Mouse (Mus musculus): ENCODE measurements around the gene Tgm4. TPM values are rescaled to one million over a fixed set of nuclear protein-coding genes. Genes with fewer than 3 reads are reported as not detected.

The Tgm4 gene
- total and polyA plus RNA-seq, 3 experiments, result 0.33 TPM; not detected in 2

DNA sequence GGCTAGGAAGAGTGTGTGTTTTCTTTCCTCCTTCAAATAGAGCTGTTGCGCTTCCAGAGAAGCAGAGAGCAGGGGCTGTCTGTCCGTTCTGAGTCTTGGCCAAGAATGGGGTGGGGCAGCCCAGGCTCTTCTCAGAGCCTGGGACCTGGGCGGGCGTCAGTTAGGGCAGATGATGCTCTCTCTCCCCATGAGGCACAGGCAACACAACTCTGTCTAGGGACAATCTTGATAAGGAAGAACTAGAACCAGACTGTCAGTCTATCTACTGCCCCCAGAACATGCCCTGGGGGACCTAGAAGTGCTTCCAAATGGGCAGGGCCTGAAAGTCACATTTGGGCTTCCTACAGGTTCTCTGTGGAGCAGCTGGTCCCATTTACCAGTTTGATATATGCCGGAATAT lies 44.6 kb downstream of the Tgm4 start:
- no peak for ATAC-seq (ENCODE audit: extremely low read depth, insufficient number of reproducible peaks, low FRiP score, poor library complexity, severe bottlenecking)
- Histone ChIP-seq H3K36me3 (replicated peaks) (peaks cover 98% of the 10 kb centered on the region), H3K27me3 (ENCODE audit: insufficient read depth, low read length) (no peaks in the 10 kb centered on the region), H3K4me1 (ENCODE audit: insufficient read depth, low read depth, low read length) (peaks cover 2% of the 10 kb centered on the region; the same call in 1 of the 2 replicates), H3K4me3 (ENCODE audit: low read depth, low read length) (no peak overlapping the region), H3K9me3 (replicated peaks) (no peaks in the 10 kb centered on the region)
- no peak for DNase-seq (ENCODE audit: low spot score)
- TF ChIP-seq POLR2AphosphoS5 (IDR thresholded peaks at IDR 0.05; ENCODE audit: insufficient replicate concordance, low read depth, low read length) (no peak), TAL1 (conservative IDR thresholded peaks at IDR 0.05; ENCODE audit: low read depth, low read length) (no peak), CTCF (IDR thresholded peaks at IDR 0.05; ENCODE audit: low read depth, low read length) (no peak), GATA1 (IDR thresholded peaks at IDR 0.05; ENCODE audit: borderline replicate concordance, low read length) (no peak), GATA2 (IDR thresholded peaks at IDR 0.05; ENCODE audit: borderline replicate concordance, low read depth, low read length) (no peak)

DNA sequence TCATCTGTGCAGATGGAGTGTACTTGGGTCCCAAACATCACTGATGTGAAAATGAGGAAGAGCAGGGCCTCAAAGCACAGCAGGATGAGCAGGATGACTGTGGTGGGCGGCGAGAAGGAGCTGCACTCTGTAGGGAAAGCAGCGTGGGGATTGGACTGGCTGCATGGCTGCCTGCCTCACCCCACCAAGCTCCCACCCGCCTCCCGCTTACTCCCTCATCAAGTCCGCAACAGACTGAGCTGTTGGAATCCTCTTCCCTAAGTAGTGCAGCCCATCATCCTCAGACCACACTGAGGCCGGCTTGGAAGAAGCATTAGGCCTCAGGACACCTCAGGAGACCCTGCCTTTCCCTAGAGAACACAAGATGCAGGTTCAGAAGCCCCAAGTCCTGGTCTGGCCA lies 45.8 kb downstream of the Tgm4 start:
- Histone ChIP-seq H3K9me3 (replicated peaks) (no peaks in the 10 kb centered on the region), H3K27me3 (ENCODE audit: insufficient read depth, low read length) (no peaks in the 10 kb centered on the region), H3K4me3 (ENCODE audit: low read depth, low read length) (no peak overlapping the region), H3K4me1 (ENCODE audit: insufficient read depth, low read depth, low read length) (peaks cover 2% of the 10 kb centered on the region; the same call in 1 of the 2 replicates), H3K36me3 (replicated peaks) (peaks cover 98% of the 10 kb centered on the region)
- ATAC-seq (ENCODE audit: extremely low read depth, insufficient number of reproducible peaks, low FRiP score, poor library complexity, severe bottlenecking), result no peak
- DNase-seq (ENCODE audit: low spot score), result no peak
- no peak for TF ChIP-seq TAL1 (conservative IDR thresholded peaks at IDR 0.05; ENCODE audit: low read depth, low read length)
- TF ChIP-seq CTCF (IDR thresholded peaks at IDR 0.05; ENCODE audit: low read depth, low read length), result no peak
- no peak for TF ChIP-seq GATA1 (IDR thresholded peaks at IDR 0.05; ENCODE audit: borderline replicate concordance, low read length)
- no peak for TF ChIP-seq GATA2 (IDR thresholded peaks at IDR 0.05; ENCODE audit: borderline replicate concordance, low read depth, low read length)
- TF ChIP-seq POLR2AphosphoS5 (IDR thresholded peaks at IDR 0.05; ENCODE audit: insufficient replicate concordance, low read depth, low read length), result no peak

GRCm38 (mm10) chr9:123080796-123081195 lies 46.3 kb downstream of the Tgm4 start:
- no peak for TF ChIP-seq GATA1 (IDR thresholded peaks at IDR 0.05; ENCODE audit: borderline replicate concordance, low read length)
- no peak for TF ChIP-seq CTCF (IDR thresholded peaks at IDR 0.05; ENCODE audit: low read depth, low read length)
- no peak for TF ChIP-seq POLR2AphosphoS5 (IDR thresholded peaks at IDR 0.05; ENCODE audit: insufficient replicate concordance, low read depth, low read length)
- no peak for TF ChIP-seq GATA2 (IDR thresholded peaks at IDR 0.05; ENCODE audit: borderline replicate concordance, low read depth, low read length)
- TF ChIP-seq TAL1 (conservative IDR thresholded peaks at IDR 0.05; ENCODE audit: low read depth, low read length), result no peak
- Histone ChIP-seq H3K4me1 (ENCODE audit: insufficient read depth, low read depth, low read length) (peaks cover 2% of the 10 kb centered on the region; the same call in 1 of the 2 replicates), H3K27me3 (ENCODE audit: insufficient read depth, low read length) (no peaks in the 10 kb centered on the region), H3K4me3 (ENCODE audit: low read depth, low read length) (no peak overlapping the region), H3K9me3 (replicated peaks) (no peaks in the 10 kb centered on the region), H3K36me3 (replicated peaks) (peaks cover 98% of the 10 kb centered on the region)
- DNase-seq (ENCODE audit: low spot score), result no peak
- ATAC-seq (ENCODE audit: extremely low read depth, insufficient number of reproducible peaks, low FRiP score, poor library complexity, severe bottlenecking), result no peak

DNA sequence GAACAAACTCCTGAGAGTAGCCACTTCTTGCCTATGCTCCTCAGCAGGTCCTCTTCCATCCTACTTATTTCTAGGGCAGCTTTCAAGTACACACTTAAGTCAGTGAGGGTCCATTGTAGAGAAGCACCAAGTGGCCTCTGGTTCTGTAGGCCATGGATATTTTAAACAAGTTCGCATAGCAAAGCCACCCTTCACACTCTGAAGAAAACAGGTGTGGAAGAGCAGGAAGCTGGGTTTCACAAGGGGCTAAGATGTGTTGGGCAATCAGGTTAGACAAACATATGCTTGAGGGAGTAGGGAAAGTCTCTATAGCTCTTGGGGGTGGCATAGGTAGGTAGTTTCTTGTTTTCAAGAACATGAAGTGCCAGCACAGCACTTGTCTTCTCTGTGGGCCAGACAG lies 50.8 kb downstream of the Tgm4 start:
- Histone ChIP-seq H3K36me3 (replicated peaks) (peaks cover 98% of the 10 kb centered on the region), H3K4me1 (ENCODE audit: insufficient read depth, low read depth, low read length) (no peaks in the 10 kb centered on the region; the same call in 1 of the 2 replicates), H3K27me3 (ENCODE audit: insufficient read depth, low read length) (no peaks in the 10 kb centered on the region), H3K9me3 (replicated peaks) (no peaks in the 10 kb centered on the region), H3K4me3 (ENCODE audit: low read depth, low read length) (no peak overlapping the region)
- ATAC-seq (ENCODE audit: extremely low read depth, insufficient number of reproducible peaks, low FRiP score, poor library complexity, severe bottlenecking), result no peak
- TF ChIP-seq CTCF (IDR thresholded peaks at IDR 0.05; ENCODE audit: low read depth, low read length), result no peak
- no peak for TF ChIP-seq TAL1 (conservative IDR thresholded peaks at IDR 0.05; ENCODE audit: low read depth, low read length)
- TF ChIP-seq POLR2AphosphoS5 (IDR thresholded peaks at IDR 0.05; ENCODE audit: insufficient replicate concordance, low read depth, low read length), result no peak
- TF ChIP-seq GATA2 (IDR thresholded peaks at IDR 0.05; ENCODE audit: borderline replicate concordance, low read depth, low read length), result no peak
- TF ChIP-seq GATA1 (IDR thresholded peaks at IDR 0.05; ENCODE audit: borderline replicate concordance, low read length), result no peak
- no peak for DNase-seq (ENCODE audit: low spot score)

DNA sequence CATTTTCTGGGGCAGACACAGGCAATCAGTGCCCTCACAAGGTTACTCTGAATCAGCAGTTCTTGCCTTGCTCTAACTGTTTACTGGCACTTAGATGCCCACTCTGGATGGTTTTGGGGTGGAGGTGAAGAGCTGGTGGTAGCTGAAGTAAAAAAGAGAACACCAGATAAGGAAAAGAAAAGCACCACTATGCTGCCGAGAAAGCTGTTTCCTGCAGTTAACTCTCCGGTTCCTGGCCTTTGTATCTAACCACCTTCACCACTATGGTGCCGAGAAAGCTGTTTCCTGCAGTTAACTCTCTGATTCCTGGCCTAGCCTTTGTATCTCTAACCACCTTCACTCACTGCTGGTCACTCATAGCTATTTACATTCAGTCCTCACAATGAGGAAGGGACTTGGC lies 53.0 kb downstream of the Tgm4 start:
- H3K9me3 ChIP-seq (replicated peaks), result no peaks in the 10 kb centered on the region
- H3K4me3 ChIP-seq (ENCODE audit: low read depth, low read length), result no peak overlapping the region
- no peaks in the 10 kb centered on the region for H3K27me3 ChIP-seq (ENCODE audit: insufficient read depth, low read length)
- no peak for TF ChIP-seq GATA2 (IDR thresholded peaks at IDR 0.05; ENCODE audit: borderline replicate concordance, low read depth, low read length)
- no peak for TF ChIP-seq CTCF (IDR thresholded peaks at IDR 0.05; ENCODE audit: low read depth, low read length)
- no peak for TF ChIP-seq TAL1 (conservative IDR thresholded peaks at IDR 0.05; ENCODE audit: low read depth, low read length)
- TF ChIP-seq GATA1 (IDR thresholded peaks at IDR 0.05; ENCODE audit: borderline replicate concordance, low read length), result no peak
- no peak for TF ChIP-seq POLR2AphosphoS5 (IDR thresholded peaks at IDR 0.05; ENCODE audit: insufficient replicate concordance, low read depth, low read length)
- no peaks in the 10 kb centered on the region; the same call in 1 of the 2 replicates for H3K4me1 ChIP-seq (ENCODE audit: insufficient read depth, low read depth, low read length)
- ATAC-seq (ENCODE audit: extremely low read depth, insufficient number of reproducible peaks, low FRiP score, poor library complexity, severe bottlenecking) (no peak), DNase-seq (ENCODE audit: low spot score) (no peak)
- H3K36me3 ChIP-seq (replicated peaks), result peaks cover 98% of the 10 kb centered on the region

- no peaks in the 10 kb centered on the region for H3K27me3 ChIP-seq (ENCODE audit: insufficient read depth, low read length)
- peaks cover 94% of the 10 kb centered on the region for H3K36me3 ChIP-seq (replicated peaks)
- no peaks in the 10 kb centered on the region; the same call in 1 of the 2 replicates for H3K4me1 ChIP-seq (ENCODE audit: insufficient read depth, low read depth, low read length)
- ATAC-seq (ENCODE audit: extremely low read depth, insufficient number of reproducible peaks, low FRiP score, poor library complexity, severe bottlenecking) (no peak), DNase-seq (ENCODE audit: low spot score) (no peak)
- no peak overlapping the region for H3K4me3 ChIP-seq (ENCODE audit: low read depth, low read length)
- TF ChIP-seq GATA2 (IDR thresholded peaks at IDR 0.05; ENCODE audit: borderline replicate concordance, low read depth, low read length), result no peak
- no peak for TF ChIP-seq CTCF (IDR thresholded peaks at IDR 0.05; ENCODE audit: low read depth, low read length)
- TF ChIP-seq POLR2AphosphoS5 (IDR thresholded peaks at IDR 0.05; ENCODE audit: insufficient replicate concordance, low read depth, low read length), result no peak
- TF ChIP-seq GATA1 (IDR thresholded peaks at IDR 0.05; ENCODE audit: borderline replicate concordance, low read length), result no peak
- TF ChIP-seq TAL1 (conservative IDR thresholded peaks at IDR 0.05; ENCODE audit: low read depth, low read length), result no peak
- H3K9me3 ChIP-seq (replicated peaks), result no peaks in the 10 kb centered on the region
Measured at GRCm38 (mm10) chr9:123090844-123091243, 56.3 kb downstream of the Tgm4 start.
